Mouse (Mus musculus): ENCODE results near the gene Scd4. TPM values are rescaled to one million over a fixed set of nuclear protein-coding genes. Genes with fewer than 3 reads are reported as not detected.
A peak's percentile ranks its signal among the peaks of the same experiment; 100 is the strongest.
"Not testable (repeated sequence)": the region's sequence is repeated elsewhere in the genome, so short reads cannot be mapped to it uniquely, and the experiment has no call there.

The Scd4 gene
- polyA plus RNA-seq, 1 experiment, result not detected

- Histone ChIP-seq H3K4me1 (ENCODE audit: control insufficient read depth, insufficient read depth, low read length) (peaks cover 37% of the 10 kb centered on the region), H3K27ac (ENCODE audit: insufficient read depth, low read depth, low read length) (peak overlapping the region; percentile 9; the same call in 1 of the 2 replicates), H3K4me3 (ENCODE audit: insufficient read depth, low read depth, low read length) (0 out of 2 replicates have a peak overlapping the region, but pooled peaks have one; percentile 1)
- 37% methylated on average over 16 of the region's 16 CpGs for WGBS
- TF ChIP-seq POLR2A (IDR thresholded peaks at IDR 0.05; ENCODE audit: insufficient read depth, low read depth, low read length) (no peak), CTCF (IDR thresholded peaks at IDR 0.05; ENCODE audit: insufficient read depth, low read depth, low read length) (no peak)
Observed at GRCm38 (mm10) chr19:44304851-44305510, 27.9 kb upstream of the Scd4 start.

GRCm38 (mm10) chr19:44305701-44306100, 27.2 kb upstream of the Scd4 start:
- TF ChIP-seq CTCF (IDR thresholded peaks at IDR 0.05; ENCODE audit: insufficient read depth, low read depth, low read length) (no peak), POLR2A (IDR thresholded peaks at IDR 0.05; ENCODE audit: insufficient read depth, low read depth, low read length) (no peak)
- 70% methylated on average over 15 of the region's 15 CpGs for WGBS
- Histone ChIP-seq H3K27ac (ENCODE audit: insufficient read depth, low read depth, low read length) (0 out of 2 replicates have a peak overlapping the region, but pooled peaks have one; percentile 9), H3K4me1 (ENCODE audit: control insufficient read depth, insufficient read depth, low read length) (peaks cover 30% of the 10 kb centered on the region), H3K4me3 (ENCODE audit: insufficient read depth, low read depth, low read length) (no peak overlapping the region)

- TF ChIP-seq CTCF (IDR thresholded peaks at IDR 0.05; ENCODE audit: insufficient read depth, low read depth, low read length) (no peak), POLR2A (IDR thresholded peaks at IDR 0.05; ENCODE audit: insufficient read depth, low read depth, low read length) (no peak)
- peaks cover 30% of the 10 kb centered on the region for H3K4me1 ChIP-seq (ENCODE audit: control insufficient read depth, insufficient read depth, low read length)
- no peak overlapping the region for H3K27ac ChIP-seq (ENCODE audit: insufficient read depth, low read depth, low read length)
- 36% methylated on average over 7 of the region's 7 CpGs for WGBS
- no peak overlapping the region for H3K4me3 ChIP-seq (ENCODE audit: insufficient read depth, low read depth, low read length)
Observed at GRCm38 (mm10) chr19:44306171-44306570, 26.7 kb upstream of the Scd4 start.

GRCm38 (mm10) chr19:44307101-44307914, 25.6 kb upstream of the Scd4 start:
- no peak for TF ChIP-seq CTCF (IDR thresholded peaks at IDR 0.05; ENCODE audit: insufficient read depth, low read depth, low read length)
- no peak for TF ChIP-seq POLR2A (IDR thresholded peaks at IDR 0.05; ENCODE audit: insufficient read depth, low read depth, low read length)
- Histone ChIP-seq H3K27ac (ENCODE audit: insufficient read depth, low read depth, low read length) (no peak overlapping the region), H3K4me3 (ENCODE audit: insufficient read depth, low read depth, low read length) (no peak overlapping the region), H3K4me1 (ENCODE audit: control insufficient read depth, insufficient read depth, low read length) (peaks cover 33% of the 10 kb centered on the region)
- WGBS, result 65% methylated on average over 9 of the region's 9 CpGs

GRCm38 (mm10) chr19:44307915-44308470, 24.9 kb upstream of the Scd4 start:
- 68% methylated on average over 6 of the region's 6 CpGs for WGBS
- Histone ChIP-seq H3K27ac (ENCODE audit: insufficient read depth, low read depth, low read length) (no peak overlapping the region), H3K4me1 (ENCODE audit: control insufficient read depth, insufficient read depth, low read length) (peaks cover 28% of the 10 kb centered on the region), H3K4me3 (ENCODE audit: insufficient read depth, low read depth, low read length) (no peak overlapping the region)
- TF ChIP-seq CTCF (IDR thresholded peaks at IDR 0.05; ENCODE audit: insufficient read depth, low read depth, low read length) (no peak), POLR2A (IDR thresholded peaks at IDR 0.05; ENCODE audit: insufficient read depth, low read depth, low read length) (no peak)

- peaks cover 26% of the 10 kb centered on the region for H3K4me1 ChIP-seq (ENCODE audit: control insufficient read depth, insufficient read depth, low read length)
- TF ChIP-seq POLR2A (IDR thresholded peaks at IDR 0.05; ENCODE audit: insufficient read depth, low read depth, low read length) (no peak), CTCF (IDR thresholded peaks at IDR 0.05; ENCODE audit: insufficient read depth, low read depth, low read length) (no peak)
- no peak overlapping the region for H3K4me3 ChIP-seq (ENCODE audit: insufficient read depth, low read depth, low read length)
- 82% methylated on average over 8 of the region's 8 CpGs for WGBS
- no peak overlapping the region for H3K27ac ChIP-seq (ENCODE audit: insufficient read depth, low read depth, low read length)
Observed at GRCm38 (mm10) chr19:44308611-44309246, 24.2 kb upstream of the Scd4 start.

- 76% methylated on average over 12 of the region's 12 CpGs for WGBS
- peaks cover 24% of the 10 kb centered on the region for H3K4me1 ChIP-seq (ENCODE audit: control insufficient read depth, insufficient read depth, low read length)
- H3K27ac ChIP-seq (ENCODE audit: insufficient read depth, low read depth, low read length), result no peak overlapping the region
- no peak overlapping the region for H3K4me3 ChIP-seq (ENCODE audit: insufficient read depth, low read depth, low read length)
- no peak for TF ChIP-seq CTCF (IDR thresholded peaks at IDR 0.05; ENCODE audit: insufficient read depth, low read depth, low read length)
- TF ChIP-seq POLR2A (IDR thresholded peaks at IDR 0.05; ENCODE audit: insufficient read depth, low read depth, low read length), result no peak
Observed at GRCm38 (mm10) chr19:44309351-44310154, 23.3 kb upstream of the Scd4 start.

- WGBS, result 84% methylated on average over 1 of the region's 1 CpGs
- H3K27ac ChIP-seq (ENCODE audit: insufficient read depth, low read depth, low read length); H3K4me3 ChIP-seq (ENCODE audit: insufficient read depth, low read depth, low read length): not testable (repeated sequence)
- peaks cover 20% of the 10 kb centered on the region for H3K4me1 ChIP-seq (ENCODE audit: control insufficient read depth, insufficient read depth, low read length)
Observed at GRCm38 (mm10) chr19:44310155-44310575, 22.7 kb upstream of the Scd4 start.

Measured in olfactory bulb, adult 2 months (tissue).